Comparison of ENCODE assay signal across 16 mouse cellular contexts in the genomic region with DNA sequence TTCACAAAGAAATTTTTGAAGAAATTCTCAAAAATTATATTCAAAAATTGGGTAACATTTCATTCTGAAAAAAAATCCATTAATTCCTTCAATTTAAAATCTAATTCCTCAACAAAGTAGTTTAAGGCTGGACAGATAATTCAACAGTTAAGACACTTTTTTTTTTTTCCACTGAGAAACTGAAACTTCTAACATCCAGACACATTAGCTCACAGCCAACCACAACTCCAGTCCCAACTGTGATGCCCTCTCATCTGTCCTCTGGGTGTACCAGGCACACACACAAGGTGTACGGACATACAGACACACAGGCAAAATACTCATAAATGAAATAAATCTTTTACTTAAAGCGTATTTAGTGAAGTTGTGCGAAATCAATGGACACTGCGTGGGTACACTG.
"Had no signal": no experiment of that assay in that cellular context is flagged by ENCODE, and none has a peak within 500 bp of the region (broad histone marks: within the 10 kb centered on the region; RNA-seq: fewer than 3 reads in every experiment).

No protein-coding gene starts in this region.

- H3K4me1 ChIP-seq: neural tube, embryonic 13.5 days; neural tube, embryonic 15.5 days; stomach, embryonic 15.5 days had no signal

- H3K4me2 ChIP-seq: neural tube, embryonic 13.5 days; neural tube, embryonic 15.5 days; stomach, embryonic 15.5 days had no signal

- H3K27me3 ChIP-seq: neural tube, embryonic 13.5 days; neural tube, embryonic 15.5 days; stomach, embryonic 15.5 days had no signal

- DNase-seq: retina, postnatal 1 day; right cerebral cortex, adult 18-20 months; right cerebral cortex, postnatal 14 days; right cerebral cortex, postnatal 25 days; right cerebral cortex, postnatal 4 days; spleen, adult 18-20 months; thymus, adult 18-20 months; thymus, adult 2 months; thymus, postnatal 14 days; thymus, postnatal 25 days; thymus, postnatal 36 days; thymus, postnatal 4 days had no signal

- H3K27ac ChIP-seq: neural tube, embryonic 13.5 days; neural tube, embryonic 15.5 days; stomach, embryonic 15.5 days; stomach, postnatal 0 days had no signal

- H3K9me3 ChIP-seq: neural tube, embryonic 13.5 days; neural tube, embryonic 15.5 days; stomach, embryonic 15.5 days had no signal

- H3K9ac ChIP-seq: neural tube, embryonic 13.5 days; neural tube, embryonic 15.5 days; stomach, embryonic 15.5 days had no signal

- H3K4me3 ChIP-seq: neural tube, embryonic 13.5 days; neural tube, embryonic 15.5 days; stomach, embryonic 15.5 days had no signal
